In genomic region chr1:88280006-88280690, GRCm38 (mm10) we compare ENCODE assay signal across 17 mouse cellular contexts. TPM values are rescaled to one million over a fixed set of nuclear protein-coding genes. Genes with fewer than 3 reads are reported as not detected.
DNase-seq lines count a peak whose midpoint lies in the region; TF ChIP-seq lines count a peak whose summit lies in the region.
"Had no signal": no experiment of that assay in that cellular context is flagged by ENCODE, and none has a peak within 500 bp of the region (broad histone marks: within the 10 kb centered on the region; RNA-seq: fewer than 3 reads in every experiment).

No protein-coding gene starts in this region.

- H3K27me3 ChIP-seq in small intestine, adult 2 months (ENCODE audit: control insufficient read depth, insufficient read depth, low read length), result no peaks in the 10 kb centered on the region
- H3K27me3 ChIP-seq: forebrain, embryonic 15.5 days; hindbrain, embryonic 15.5 days; limb, embryonic 15.5 days; lung, embryonic 15.5 days; midbrain, embryonic 13.5 days had no signal

- peak overlapping the region; percentile 64 for H3K27ac ChIP-seq in small intestine, adult 2 months (ENCODE audit: insufficient read depth, low read depth, low read length)
- H3K27ac ChIP-seq: embryonic facial prominence, embryonic 10.5 days; forebrain, embryonic 15.5 days; hindbrain, embryonic 15.5 days; limb, embryonic 15.5 days; lung, embryonic 15.5 days; midbrain, embryonic 13.5 days; neural tube, embryonic 15.5 days had no signal

- H3K36me3 ChIP-seq in small intestine, adult 2 months (ENCODE audit: control insufficient read depth, insufficient read depth, low read length), result peaks cover 3% of the 10 kb centered on the region
- H3K36me3 ChIP-seq: forebrain, embryonic 15.5 days; hindbrain, embryonic 15.5 days; neural tube, embryonic 15.5 days had no signal

- no peak for TF ChIP-seq POLR2A in small intestine, adult 2 months (IDR thresholded peaks at IDR 0.05; ENCODE audit: low read depth, low read length)

- DNase-seq in kidney, adult 18-20 months, result peak; percentile 25
- DNase-seq in kidney, postnatal 25 days, result no peak
- DNase-seq in urinary bladder, postnatal 14 days (ENCODE audit: low spot score), result peak; percentile 10
- DNase-seq in urinary bladder, postnatal 25 days (ENCODE audit: low spot score), result no peak
- no peak for DNase-seq in embryo, embryonic 10.5 days (ENCODE audit: low spot score)
- no peak for DNase-seq in ovary, adult 18-20 months (ENCODE audit: low spot score)
- DNase-seq: cerebellum, postnatal 10 days had no signal

- 31% methylated on average over 15 of the region's 15 CpGs for WGBS in small intestine, adult 2 months

- H3K4me3 ChIP-seq in small intestine, adult 2 months (ENCODE audit: low read depth, low read length), result no peak overlapping the region
- H3K4me3 ChIP-seq: embryonic facial prominence, embryonic 10.5 days; forebrain, embryonic 15.5 days; hindbrain, embryonic 15.5 days; limb, embryonic 15.5 days; lung, embryonic 15.5 days; midbrain, embryonic 13.5 days; myocyte; neural tube, embryonic 15.5 days had no signal

- peaks cover 38% of the 10 kb centered on the region for H3K4me1 ChIP-seq in small intestine, adult 2 months (ENCODE audit: control insufficient read depth, insufficient read depth, insufficient read length, low read length)

- no peak for TF ChIP-seq CTCF in small intestine, adult 2 months (IDR thresholded peaks at IDR 0.05; ENCODE audit: extremely low read depth, insufficient read length, insufficient replicate concordance, low read depth, low read length)

RNA-seq across cellular contexts. Expression of gene Trpm8, which starts 2.7 kb away (rescaled TPM):
- polyA plus RNA-seq in small intestine, adult 2 months (2012; rRNA removed), result not detected in 2 replicates
- polyA plus RNA-seq: embryonic facial prominence, embryonic 10.5 days; G1E; limb, embryonic 15.5 days had no signal

RNA-seq across cellular contexts. Expression of gene Hjurp, which starts 2.7 kb away (rescaled TPM):
- 22.9 and 23.4 TPM in 2 replicates for polyA plus RNA-seq in small intestine, adult 2 months (2012; rRNA removed)

RNA-seq across cellular contexts. Expression of gene Mroh2a, which starts 53.4 kb away (rescaled TPM):
- polyA plus RNA-seq in small intestine, adult 2 months (2012; rRNA removed), result 0.11 and 0.35 TPM in 2 replicates
- polyA plus RNA-seq: G1E had no signal

Comparison
In these comparisons a context has a peak if more than half of its experiments do, and no peak if none do; other contexts are left out.
1. DNase-seq: peak in kidney, adult 18-20 months (single experiment) and urinary bladder, postnatal 14 days (single experiment); none in kidney, postnatal 25 days (0 of 2), urinary bladder, postnatal 25 days (single experiment), embryo, embryonic 10.5 days (single experiment) and ovary, adult 18-20 months (single experiment).